Mouse (Mus musculus) lung, embryonic 15.5 days (tissue): ENCODE results near the gene Nle1. TPM values are rescaled to one million over a fixed set of nuclear protein-coding genes. Genes with fewer than 3 reads are reported as not detected.

ENCODE experiments used
- ATAC-seq: fragments of 200-750 bp; cut with Nextera tagmentation; 2 replicates; pipeline ENCODE4 v1.8.0; 2017; ENCODE audit warnings: moderate number of reproducible peaks, borderline replicate concordance; ENCODE audit not compliant: low FRiP score, low TSS enrichment; ENCODE audit errors: extremely low read depth
- H3K27ac ChIP-seq: fragments of 300-500 bp; sonication (generic); 2 replicates; pipeline ENCODE4 v1.5.1; 2015; ENCODE audit warnings: moderate library complexity, mild to moderate bottlenecking, inconsistent platforms
- H3K27me3 ChIP-seq: fragments of 300-500 bp; sonication (generic); 2 replicates; pipeline ENCODE4 v1.6.1; 2015; ENCODE audit warnings: inconsistent platforms
- H3K36me3 ChIP-seq: fragments of 300-500 bp; sonication (generic); 2 replicates; pipeline ENCODE4 v1.6.1; 2015; ENCODE audit warnings: inconsistent platforms
- H3K4me1 ChIP-seq: fragments of 300-500 bp; sonication (generic); 2 replicates; pipeline ENCODE4 v1.6.1; 2015; ENCODE audit warnings: inconsistent platforms
- H3K4me2 ChIP-seq: fragments of 300-500 bp; sonication (generic); 2 replicates; pipeline ENCODE4 v1.6.1; 2015; ENCODE audit warnings: inconsistent platforms, mild to moderate bottlenecking, moderate library complexity
- H3K4me3 ChIP-seq: fragments of 300-500 bp; sonication (generic); 2 replicates; pipeline ENCODE4 v1.5.1; 2015; ENCODE audit warnings: mild to moderate bottlenecking, inconsistent platforms
- H3K9ac ChIP-seq: fragments of 300-500 bp; sonication (generic); 2 replicates; pipeline ENCODE4 v1.6.1; 2015; ENCODE audit warnings: inconsistent platforms
- H3K9me3 ChIP-seq: fragments of 300-500 bp; sonication (generic); 2 replicates; pipeline ENCODE4 v1.6.1; 2016; ENCODE audit warnings: inconsistent platforms
- WGBS: fragments of 180-500 bp; shearing (Covaris S2); methylation state at CpG from one replicate; pipeline ENCODE4 v1.1.7; 2015; 5-methylcytosine and 5-hydroxymethylcytosine counted together
- polyA plus RNA-seq: library from polyadenylated mRNA; unstranded; fragments of >200 nt; fragmentation: Nextera tagmentation; extraction: Ambion mirVana; gene quantifications from 2 replicates; pipeline ENCODE4 v1.2.1, GENCODE M21; 2015

Gene Nle1
- polyA plus RNA-seq, 1 experiment from 2014 or later = 34.1 TPM

- H3K27me3 ChIP-seq = no peaks in the 10 kb centered on the region
- no peaks in the 10 kb centered on the region; the same call in 1 of the 2 replicates for H3K36me3 ChIP-seq
- WGBS = 89% methylated on average over 3 of the region's 3 CpGs
- no peak overlapping the region for H3K9ac ChIP-seq
- no peak overlapping the region for H3K4me3 ChIP-seq
- H3K27ac ChIP-seq = no peak overlapping the region
- H3K9me3 ChIP-seq = no peaks in the 10 kb centered on the region
- no peak for ATAC-seq
- H3K4me2 ChIP-seq = no peak overlapping the region
- peaks cover 19% of the 10 kb centered on the region for H3K4me1 ChIP-seq
These were observed 21.7 kb downstream of the Nle1 start for GRCm38 (mm10) chr11:82886559-82886958.

- 75% methylated on average over 8 of the region's 8 CpGs for WGBS
- no peaks in the 10 kb centered on the region; the same call in 1 of the 2 replicates for H3K36me3 ChIP-seq
- H3K9me3 ChIP-seq = no peaks in the 10 kb centered on the region
- ATAC-seq = no peak
- H3K4me3 ChIP-seq = no peak overlapping the region
- no peaks in the 10 kb centered on the region for H3K27me3 ChIP-seq
- H3K27ac ChIP-seq = no peak overlapping the region
- H3K4me1 ChIP-seq = peaks cover 2% of the 10 kb centered on the region
- H3K9ac ChIP-seq = no peak overlapping the region
- H3K4me2 ChIP-seq = no peak overlapping the region
These were observed 25.0 kb downstream of the Nle1 start for GRCm38 (mm10) chr11:82883180-82883579.

DNA sequence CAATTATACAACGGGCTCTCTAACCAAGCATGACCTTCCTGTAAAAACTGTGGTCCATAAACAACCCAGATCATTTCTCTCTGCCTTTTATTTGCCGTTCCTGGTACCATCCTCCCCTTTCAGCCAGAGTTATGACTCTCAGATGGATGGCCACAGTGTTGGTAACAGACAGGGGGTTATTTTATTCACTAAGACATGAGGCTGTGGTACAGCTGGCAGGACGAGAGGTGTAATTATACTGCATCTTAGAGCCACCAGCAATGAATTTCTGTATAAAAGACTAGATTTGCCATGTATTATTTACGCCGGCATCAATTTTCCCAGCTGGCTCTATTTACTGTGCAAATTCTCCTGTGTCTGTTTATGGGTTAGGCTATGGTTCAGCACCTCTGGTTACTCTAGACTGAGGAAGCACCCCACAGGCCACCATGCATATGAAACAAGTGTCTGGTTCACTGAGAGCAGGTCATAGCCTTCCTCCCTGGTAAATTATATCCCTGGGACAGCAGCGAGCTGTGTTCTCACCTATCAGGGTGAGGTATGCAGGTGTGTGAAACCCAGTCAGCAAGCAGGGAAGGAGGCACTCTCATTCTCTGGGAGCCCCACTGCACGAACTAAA is 30.4 kb downstream of the Nle1 start:
- H3K9ac ChIP-seq = no peak overlapping the region
- H3K4me1 ChIP-seq = no peaks in the 10 kb centered on the region
- no peak overlapping the region for H3K27ac ChIP-seq
- WGBS = 83% methylated on average over 7 of the region's 7 CpGs
- H3K9me3 ChIP-seq = no peaks in the 10 kb centered on the region
- no peaks in the 10 kb centered on the region; the same call in 1 of the 2 replicates for H3K36me3 ChIP-seq
- H3K27me3 ChIP-seq = no peaks in the 10 kb centered on the region
- no peak for ATAC-seq
- H3K4me3 ChIP-seq = no peak overlapping the region
- no peak overlapping the region for H3K4me2 ChIP-seq

DNA sequence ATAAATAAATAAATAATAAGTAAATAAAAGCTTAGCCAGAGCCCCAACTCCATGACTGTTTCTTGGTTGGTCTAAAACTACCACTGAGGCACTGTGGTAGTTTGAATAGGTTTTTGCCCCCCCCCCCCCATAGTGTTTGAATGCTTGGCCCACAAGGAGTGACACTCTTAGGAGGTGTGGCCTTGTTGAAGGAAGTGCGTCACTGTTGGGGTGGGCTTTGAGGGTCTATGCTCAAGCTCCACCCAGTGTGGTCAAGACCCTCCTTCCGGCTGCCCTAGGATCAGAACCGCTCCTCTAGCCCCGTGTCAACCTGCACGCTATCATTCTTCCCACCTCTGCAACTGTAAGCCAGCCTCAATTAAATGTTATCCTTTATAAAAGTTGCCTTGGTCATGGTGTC is 32.6 kb downstream of the Nle1 start:
- H3K4me2 ChIP-seq = no peak overlapping the region
- H3K4me1 ChIP-seq = no peaks in the 10 kb centered on the region
- no peak overlapping the region for H3K9ac ChIP-seq
- H3K36me3 ChIP-seq = no peaks in the 10 kb centered on the region; the same call in 1 of the 2 replicates
- WGBS = 89% methylated on average over 5 of the region's 5 CpGs
- H3K27me3 ChIP-seq = no peaks in the 10 kb centered on the region
- H3K27ac ChIP-seq = no peak overlapping the region
- no peak overlapping the region for H3K4me3 ChIP-seq
- no peak for ATAC-seq
- no peaks in the 10 kb centered on the region for H3K9me3 ChIP-seq

DNA sequence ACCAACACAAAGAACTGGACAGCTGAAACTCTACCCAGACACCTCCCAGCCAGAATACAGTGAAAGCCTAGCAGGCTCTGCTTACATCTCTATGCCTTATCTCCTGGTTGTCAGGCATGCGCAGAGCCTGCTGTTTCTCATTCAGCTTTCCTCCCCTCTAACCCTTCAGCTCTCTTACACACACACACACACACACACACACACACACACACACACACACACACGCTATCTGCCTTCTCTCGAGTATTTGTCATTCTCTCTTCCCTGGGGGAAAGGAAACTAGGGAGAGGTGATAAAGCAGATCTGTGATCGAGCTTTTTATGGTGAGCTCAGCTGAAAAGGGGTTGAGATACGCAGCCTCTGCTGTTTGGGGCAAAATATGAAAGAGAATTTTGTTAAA is 33.3 kb downstream of the Nle1 start:
- no peak overlapping the region for H3K27ac ChIP-seq
- H3K27me3 ChIP-seq = no peaks in the 10 kb centered on the region
- no peaks in the 10 kb centered on the region; the same call in 1 of the 2 replicates for H3K36me3 ChIP-seq
- peaks cover 2% of the 10 kb centered on the region; the same call in 1 of the 2 replicates for H3K4me1 ChIP-seq
- no peak overlapping the region for H3K9ac ChIP-seq
- WGBS = 39% methylated on average over 5 of the region's 5 CpGs
- no peaks in the 10 kb centered on the region for H3K9me3 ChIP-seq
- ATAC-seq = no peak
- no peak overlapping the region for H3K4me3 ChIP-seq
- no peak overlapping the region for H3K4me2 ChIP-seq

DNA sequence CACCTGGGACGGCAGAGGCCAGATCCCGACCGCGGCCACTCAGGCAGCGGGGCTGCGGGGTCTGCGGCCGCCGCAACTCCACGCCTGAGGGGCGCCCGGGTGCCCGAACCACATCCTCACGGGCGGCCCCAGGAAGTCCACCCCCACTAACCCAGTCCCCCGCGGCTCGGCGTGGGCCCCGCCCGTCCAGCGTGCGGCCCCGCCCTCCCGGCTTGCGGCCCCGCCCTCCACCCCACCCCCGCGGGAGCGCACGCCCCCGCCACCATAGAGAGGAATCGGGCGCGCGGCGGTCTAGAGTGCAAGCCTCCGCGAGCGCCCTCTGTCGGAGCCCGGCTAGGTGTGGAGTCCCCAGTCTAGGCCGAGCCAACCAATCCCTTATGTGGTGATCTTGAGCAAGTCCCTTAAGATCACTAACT is 37.2 kb downstream of the Nle1 start, which contains the start of gene Rffl:
Gene Rffl (minus strand): TSS at position 180 of the 416 bp plus-strand sequence.
- Histone ChIP-seq H3K36me3 (no peaks in the 10 kb centered on the region), H3K27me3 (no peaks in the 10 kb centered on the region), H3K4me2 (peak within 1 kb of the TSS; percentile 81), H3K27ac (peak within 1 kb of the TSS; percentile 79), H3K9me3 (no peaks in the 10 kb centered on the region), H3K4me1 (peaks cover 4% of the 10 kb centered on the region; the same call in 1 of the 2 replicates), H3K9ac (peak within 1 kb of the TSS; percentile 72), H3K4me3 (peak within 1 kb of the TSS; percentile 93)
- under 1% methylated on average over 28 of the region's 43 CpGs for WGBS
- peak; percentile 97 for ATAC-seq

- Histone ChIP-seq H3K9ac (peak overlapping the region; percentile 72), H3K4me1 (peaks cover 4% of the 10 kb centered on the region; the same call in 1 of the 2 replicates), H3K9me3 (no peaks in the 10 kb centered on the region), H3K36me3 (no peaks in the 10 kb centered on the region), H3K27ac (peak overlapping the region; percentile 79), H3K4me2 (peak overlapping the region; percentile 81), H3K27me3 (no peaks in the 10 kb centered on the region), H3K4me3 (peak overlapping the region; percentile 93)
- peak; percentile 72 for ATAC-seq
- under 1% methylated on average over 36 of the region's 36 CpGs for WGBS
These were observed 37.8 kb downstream of the Nle1 start for GRCm38 (mm10) chr11:82870173-82871030.

- H3K9ac ChIP-seq = peak overlapping the region; percentile 72; the same call in 1 of the 2 replicates
- WGBS = 56% methylated on average over 9 of the region's 9 CpGs
These were observed 38.6 kb downstream of the Nle1 start for GRCm38 (mm10) chr11:82869506-82870172.

DNA sequence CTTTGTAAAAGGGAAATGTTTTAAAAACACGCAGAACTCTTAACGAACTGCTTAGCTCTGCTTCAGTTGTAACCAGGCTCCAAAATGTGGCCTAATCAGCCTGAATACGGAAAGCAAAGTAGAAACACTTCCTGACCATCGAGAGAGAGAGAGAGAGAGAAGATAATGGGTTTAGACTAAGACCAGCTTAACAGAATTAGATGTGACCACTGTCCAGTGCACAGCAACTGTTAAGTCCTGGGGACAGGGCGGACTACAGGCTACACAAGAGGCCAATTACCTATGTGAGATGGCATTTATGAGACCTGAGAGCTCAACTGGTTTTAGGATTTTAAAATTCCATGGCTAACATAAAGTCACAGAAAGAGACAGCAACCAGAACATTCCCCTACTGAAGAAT is 40.3 kb downstream of the Nle1 start:
- WGBS = 84% methylated on average over 5 of the region's 5 CpGs
- no peak overlapping the region for H3K27ac ChIP-seq
- H3K27me3 ChIP-seq = no peaks in the 10 kb centered on the region
- no peak overlapping the region for H3K9ac ChIP-seq
- no peak overlapping the region for H3K4me3 ChIP-seq
- no peaks in the 10 kb centered on the region for H3K9me3 ChIP-seq
- no peak for ATAC-seq
- no peaks in the 10 kb centered on the region for H3K36me3 ChIP-seq
- peaks cover 4% of the 10 kb centered on the region; the same call in 1 of the 2 replicates for H3K4me1 ChIP-seq
- no peak overlapping the region for H3K4me2 ChIP-seq

More at GRCm38 (mm10) chr11:82869506-82870172, 38.6 kb downstream of the Nle1 start:
- Histone ChIP-seq H3K4me2 (peak overlapping the region; percentile 81), H3K4me1 (peaks cover 4% of the 10 kb centered on the region; the same call in 1 of the 2 replicates), H3K27me3 (no peaks in the 10 kb centered on the region), H3K9me3 (no peaks in the 10 kb centered on the region), H3K4me3 (peak overlapping the region; percentile 93), H3K36me3 (no peaks in the 10 kb centered on the region), H3K27ac (peak overlapping the region; percentile 48; the same call in 1 of the 2 replicates)
- no peak for ATAC-seq

GRCm38 (mm10) chr11:82866850-82867564 is 41.2 kb downstream of the Nle1 start:
- Histone ChIP-seq H3K9me3 (no peaks in the 10 kb centered on the region), H3K4me1 (peaks cover 4% of the 10 kb centered on the region; the same call in 1 of the 2 replicates), H3K27me3 (no peaks in the 10 kb centered on the region), H3K36me3 (no peaks in the 10 kb centered on the region), H3K9ac (no peak overlapping the region), H3K27ac (no peak overlapping the region), H3K4me2 (no peak overlapping the region), H3K4me3 (no peak overlapping the region)
- WGBS = 32% methylated on average over 7 of the region's 7 CpGs
- no peak for ATAC-seq

DNA sequence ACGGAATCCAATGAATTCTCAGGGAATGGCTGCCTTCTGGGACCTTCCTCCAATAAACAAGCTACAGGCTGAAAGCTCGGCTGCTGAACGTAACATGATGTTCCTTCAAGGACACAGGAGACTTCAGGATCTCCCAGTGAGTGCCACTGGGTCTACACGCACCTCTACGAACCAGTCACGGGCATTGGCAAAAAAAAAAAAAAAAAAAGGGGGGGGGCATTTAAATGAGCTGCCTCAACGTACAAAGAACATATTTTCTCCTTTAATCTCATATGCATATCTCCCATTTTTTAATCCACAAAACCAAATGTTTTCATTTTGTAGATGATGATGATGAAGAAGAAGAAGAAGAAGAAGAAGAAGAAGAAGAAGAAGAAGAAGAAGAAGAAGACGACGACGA is 42.3 kb downstream of the Nle1 start:
- H3K27me3 ChIP-seq = no peaks in the 10 kb centered on the region
- no peak overlapping the region for H3K4me2 ChIP-seq
- H3K4me1 ChIP-seq = peaks cover 9% of the 10 kb centered on the region; the same call in 1 of the 2 replicates
- 79% methylated on average over 10 of the region's 10 CpGs for WGBS
- H3K9ac ChIP-seq = no peak overlapping the region
- no peaks in the 10 kb centered on the region for H3K36me3 ChIP-seq
- H3K4me3 ChIP-seq = no peak overlapping the region
- no peaks in the 10 kb centered on the region for H3K9me3 ChIP-seq
- no peak for ATAC-seq
- no peak overlapping the region for H3K27ac ChIP-seq
